Mouse (Mus musculus): ENCODE data around the gene Fgf22. TPM values are rescaled to one million over a fixed set of nuclear protein-coding genes. Genes with fewer than 3 reads are reported as not detected.
"Not testable (repeated sequence)": the region's sequence is repeated elsewhere in the genome, so short reads cannot be mapped to it uniquely, and the experiment has no call there.

Fgf22 gene
- polyA plus RNA-seq, 3 experiments from 2014 or later: 0.24 TPM; not detected in 2

DNA sequence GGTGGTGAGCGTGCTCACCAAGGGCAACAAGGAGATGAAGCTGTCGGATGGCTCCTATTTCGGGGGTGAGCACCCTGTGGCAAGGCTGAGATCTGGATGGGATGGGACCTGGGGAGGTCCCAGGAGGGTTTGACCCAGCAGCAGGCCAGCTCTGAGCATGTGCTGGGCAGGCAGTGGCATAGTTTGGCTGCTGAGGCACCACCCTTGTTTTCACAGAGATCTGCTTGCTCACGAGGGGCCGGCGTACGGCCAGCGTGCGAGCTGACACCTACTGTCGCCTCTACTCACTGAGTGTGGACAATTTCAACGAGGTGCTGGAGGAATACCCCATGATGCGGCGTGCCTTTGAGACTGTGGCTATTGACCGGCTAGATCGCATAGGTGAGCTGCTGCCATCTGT, 21.0 kb upstream of the Fgf22 start:
- no peak for ATAC-seq

DNA sequence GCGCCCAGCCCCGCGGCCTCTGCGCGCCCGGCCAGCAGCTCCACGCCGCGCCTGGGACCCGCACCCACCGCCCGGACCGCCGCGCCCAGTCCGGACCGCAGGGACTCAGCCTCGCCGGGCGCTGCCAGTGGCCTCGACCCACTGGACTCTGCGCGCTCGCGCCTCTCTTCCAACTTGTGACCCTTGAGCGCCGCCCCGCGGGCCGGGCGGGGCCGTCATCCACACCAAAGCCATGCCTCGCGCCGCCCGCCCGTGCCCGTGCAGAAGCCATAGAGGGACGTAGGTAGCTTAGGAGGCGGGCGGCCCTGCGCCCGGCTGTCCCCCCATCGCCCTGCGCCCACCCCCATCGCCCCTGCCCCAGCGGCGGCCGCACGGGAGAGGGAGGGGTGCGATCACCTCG, 19.5 kb upstream of the Fgf22 start:
- ATAC-seq: no peak

DNA sequence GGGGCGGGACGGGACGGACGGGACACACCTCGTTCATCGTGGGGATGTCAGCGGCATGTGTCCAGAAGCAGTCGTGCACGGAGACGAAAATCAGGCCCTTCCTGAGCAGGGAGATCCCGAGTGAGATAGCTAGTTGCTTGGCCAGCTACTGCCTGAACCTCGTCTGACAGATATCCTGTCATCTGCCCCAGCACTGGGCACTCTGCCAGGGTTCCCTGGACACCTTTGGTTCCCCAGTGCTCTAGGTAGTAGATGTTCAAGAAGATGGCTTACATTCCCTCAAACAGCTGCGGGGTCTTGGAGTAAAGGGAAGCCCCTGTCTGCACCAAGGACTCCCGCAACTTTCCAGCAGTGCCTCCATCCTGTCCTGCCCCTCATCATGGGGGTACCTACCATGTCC, 18.2 kb upstream of the Fgf22 start:
- ATAC-seq: no peak

DNA sequence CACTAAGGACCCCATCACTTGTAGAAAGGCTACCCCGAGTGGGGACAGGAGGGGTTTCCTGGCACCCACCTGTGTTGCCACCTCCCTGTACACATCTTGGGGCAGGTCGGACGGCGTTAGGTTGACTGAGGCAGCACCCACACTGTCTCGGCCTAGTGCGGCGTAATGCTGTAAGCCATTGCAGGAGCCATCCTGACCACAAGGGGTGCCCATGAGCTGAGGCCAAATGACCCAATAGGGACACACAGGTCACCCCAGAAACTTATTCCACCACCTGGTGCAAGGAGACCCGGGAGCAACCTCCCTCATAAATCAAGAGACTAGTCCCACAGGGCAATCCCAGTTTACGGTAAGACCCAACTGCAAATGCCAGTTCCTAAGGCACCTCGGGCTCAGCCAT, 16.6 kb upstream of the Fgf22 start:
- ATAC-seq: no peak

DNA sequence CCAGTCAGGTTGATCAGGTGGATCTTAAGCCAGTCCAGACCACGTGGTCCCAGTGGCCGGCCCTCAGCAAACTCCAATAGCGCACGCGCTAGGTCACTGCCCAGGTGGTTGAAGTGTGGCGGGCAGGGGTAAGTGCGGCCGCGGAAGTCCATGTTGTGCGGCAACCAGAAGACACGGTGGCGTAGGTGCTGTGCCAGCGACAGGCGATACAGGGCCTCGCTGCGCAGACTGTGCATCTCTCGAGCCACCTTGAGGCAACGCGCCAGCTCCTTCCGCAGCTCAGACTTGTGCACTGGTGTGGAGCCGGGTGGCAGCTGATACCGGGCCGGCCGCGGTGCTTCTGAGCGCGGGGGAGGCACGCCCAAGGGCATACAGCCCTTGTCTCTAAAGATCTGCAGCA, 15.6 kb upstream of the Fgf22 start:
- no peak for ATAC-seq

DNA sequence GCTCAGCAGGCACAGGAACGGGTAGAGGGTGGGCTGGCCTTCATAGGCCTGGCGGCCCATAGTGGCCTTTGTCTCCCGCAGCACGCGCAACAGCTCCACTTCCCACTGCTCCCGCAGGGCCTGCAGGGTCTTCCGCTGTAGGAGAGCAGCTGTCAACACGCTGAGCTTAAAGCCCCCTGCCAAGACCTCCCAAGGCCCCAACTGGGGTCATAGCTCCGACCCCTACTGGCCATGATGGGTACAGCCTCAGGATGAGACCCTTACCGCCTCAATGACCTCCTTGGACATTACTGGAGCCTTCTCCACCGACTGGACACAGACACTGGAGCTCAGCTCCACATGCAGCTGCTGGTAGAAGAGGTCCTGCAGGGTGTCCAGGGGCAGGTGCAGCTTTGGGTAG, 14.0 kb upstream of the Fgf22 start:
- no peak for ATAC-seq

DNA sequence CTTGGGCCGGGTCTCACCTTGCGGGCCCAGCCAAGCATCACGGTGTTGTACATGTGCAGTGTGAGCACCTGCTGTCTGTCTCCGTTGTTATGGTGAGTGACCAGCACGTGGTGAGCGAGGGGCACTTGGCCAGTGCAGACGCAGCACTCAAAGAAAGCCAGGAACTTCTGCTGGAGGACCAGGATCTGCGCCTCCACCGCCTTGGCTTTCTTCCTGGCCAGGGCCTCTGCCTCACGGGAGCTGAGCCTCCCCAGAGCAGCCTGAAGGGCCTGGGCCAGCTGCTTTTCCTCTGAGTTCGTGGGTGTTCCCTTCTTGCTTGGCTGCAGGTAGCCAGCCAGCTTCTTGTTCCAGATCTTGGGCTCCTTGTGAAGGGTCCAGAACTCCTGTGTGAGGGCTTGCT, 11.7 kb upstream of the Fgf22 start:
- ATAC-seq: no peak

DNA sequence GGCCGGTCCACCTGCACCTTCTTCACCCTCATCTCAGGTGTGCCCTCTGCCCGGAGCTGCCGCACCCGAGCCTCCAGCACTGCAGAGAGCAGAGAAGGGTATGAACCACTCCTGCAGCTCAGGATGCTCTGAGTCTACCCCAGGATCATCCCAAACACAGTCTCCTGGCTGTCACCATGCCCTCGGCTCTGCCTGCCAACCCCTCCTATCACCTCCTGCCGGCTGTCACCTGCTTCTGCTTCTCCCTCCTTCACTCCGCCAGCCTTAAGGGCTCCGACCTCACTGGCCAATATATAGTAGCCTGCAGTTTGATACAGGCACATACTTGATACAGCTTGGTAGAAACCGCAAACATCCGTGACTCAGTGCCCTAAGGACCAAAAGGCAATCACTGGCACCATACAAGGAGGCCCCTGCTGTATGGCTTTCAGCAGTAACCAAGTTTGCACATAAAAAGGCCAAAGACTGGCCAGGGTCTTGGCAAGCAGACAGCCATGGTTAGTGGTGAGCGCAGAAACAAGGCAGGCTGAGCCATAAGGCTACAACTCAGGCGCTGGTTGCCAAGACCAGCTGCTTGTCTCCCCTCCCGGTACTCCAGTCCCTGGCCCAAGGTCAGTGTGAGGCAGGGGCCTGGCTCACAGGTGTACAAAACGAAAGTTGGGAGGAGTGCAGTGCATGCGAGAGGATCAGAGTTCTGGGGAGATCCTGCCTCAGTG, 11.1 kb upstream of the Fgf22 start:
- no peak for ATAC-seq

DNA sequence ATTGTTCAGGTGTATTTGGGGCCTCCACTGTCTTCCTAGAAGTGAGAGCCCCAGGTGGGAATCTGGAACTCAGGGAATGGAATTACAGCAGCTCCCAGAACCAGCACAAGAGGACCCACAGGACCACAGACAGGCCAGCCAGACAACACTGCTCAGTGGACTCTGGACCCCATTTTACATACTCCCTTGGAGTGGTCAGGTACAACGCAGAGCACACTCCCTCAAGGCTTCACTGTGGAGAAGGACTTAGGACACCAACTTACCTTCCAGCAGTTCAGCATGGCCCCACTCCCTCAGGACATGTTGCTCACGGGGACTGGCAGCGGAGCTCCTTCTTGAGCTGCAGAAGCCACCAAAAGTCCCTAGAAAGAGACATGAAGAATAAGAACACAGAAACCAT, 9.5 kb upstream of the Fgf22 start:
- ATAC-seq: no peak

DNA sequence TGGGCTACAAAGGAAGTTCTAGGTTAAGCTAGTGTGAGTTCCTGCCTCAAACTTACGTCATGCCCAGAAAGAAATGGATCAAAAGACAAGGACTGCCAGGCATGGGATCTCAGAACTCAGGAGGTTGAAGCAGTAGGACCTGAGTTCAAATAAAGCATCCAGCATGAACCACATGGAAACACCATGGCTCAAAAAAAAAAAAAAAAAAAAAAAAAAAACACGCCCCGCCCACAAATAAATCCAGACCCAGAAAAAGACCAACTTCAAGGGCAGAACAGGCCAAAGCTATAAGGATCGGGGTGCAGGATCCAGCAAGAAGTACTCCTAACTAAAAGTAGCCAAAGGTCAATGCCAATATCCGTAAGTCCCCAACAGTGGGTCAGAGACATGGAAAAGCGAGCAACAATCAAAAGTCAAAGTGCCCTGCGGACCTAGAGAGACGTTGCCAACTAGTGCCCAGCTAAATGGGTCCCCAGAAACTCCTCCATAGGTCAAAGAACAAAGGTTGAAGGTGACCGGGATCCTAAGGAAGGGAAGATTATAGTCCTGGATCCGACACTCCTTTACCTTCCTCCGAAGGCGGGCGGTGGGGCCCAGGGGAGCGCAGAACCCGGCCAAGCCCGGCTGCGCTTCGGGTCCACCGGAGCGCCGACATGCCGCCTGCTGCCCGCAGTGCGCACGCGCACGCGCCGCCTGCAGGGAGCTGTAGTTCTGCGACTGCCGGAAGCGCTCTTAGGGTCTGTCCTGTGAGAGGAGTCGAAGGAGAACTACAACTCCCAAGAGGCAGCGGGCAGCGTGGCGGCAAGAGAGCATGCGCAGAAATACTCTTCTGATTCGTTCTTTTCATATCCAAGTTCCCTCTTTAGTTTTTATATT, 8.7 kb upstream of the Fgf22 start, which contains the start of gene Polrmt:
Polrmt (minus strand) TSS at position 684 of the 876 bp plus-strand sequence.
- ATAC-seq: peak; percentile 99

DNA sequence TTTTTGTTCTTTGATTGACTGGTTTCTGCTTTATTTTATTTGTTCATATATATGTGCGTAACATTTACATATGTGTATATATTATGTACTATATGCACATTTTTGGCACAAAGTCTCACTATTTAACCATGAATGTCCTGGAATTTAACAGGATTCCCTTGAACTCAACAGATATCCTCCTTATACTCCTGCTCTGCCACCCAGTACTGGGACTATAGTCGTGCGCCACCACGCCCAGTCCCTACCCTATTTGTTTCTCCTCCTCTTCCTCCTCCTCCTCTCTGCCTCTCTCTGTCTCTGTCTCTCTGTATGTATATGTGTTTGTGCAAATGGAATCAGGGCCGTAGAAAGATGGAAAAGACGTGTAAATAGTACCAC, 8.1 kb upstream of the Fgf22 start:
- no peak for ATAC-seq

DNA sequence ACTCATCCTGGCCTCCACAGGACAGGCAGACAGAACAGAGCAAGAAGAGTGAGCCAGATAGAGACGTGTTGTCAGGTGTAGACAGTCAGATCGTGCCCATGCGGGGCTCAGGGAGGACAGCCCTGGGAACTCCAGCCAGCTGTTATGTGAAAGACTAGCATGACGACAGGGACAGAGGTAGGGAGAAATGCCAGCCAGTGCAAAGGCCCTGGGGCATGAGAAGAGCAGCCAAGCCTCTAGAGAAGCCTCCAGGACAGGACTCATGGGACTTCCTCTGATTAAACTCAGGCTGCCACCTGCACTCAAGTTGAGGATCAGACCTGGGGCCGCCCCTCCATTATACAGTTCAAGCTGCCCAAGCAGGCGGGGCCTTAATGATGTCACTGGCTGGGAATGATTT, 6.4 kb upstream of the Fgf22 start:
- no peak for ATAC-seq

DNA sequence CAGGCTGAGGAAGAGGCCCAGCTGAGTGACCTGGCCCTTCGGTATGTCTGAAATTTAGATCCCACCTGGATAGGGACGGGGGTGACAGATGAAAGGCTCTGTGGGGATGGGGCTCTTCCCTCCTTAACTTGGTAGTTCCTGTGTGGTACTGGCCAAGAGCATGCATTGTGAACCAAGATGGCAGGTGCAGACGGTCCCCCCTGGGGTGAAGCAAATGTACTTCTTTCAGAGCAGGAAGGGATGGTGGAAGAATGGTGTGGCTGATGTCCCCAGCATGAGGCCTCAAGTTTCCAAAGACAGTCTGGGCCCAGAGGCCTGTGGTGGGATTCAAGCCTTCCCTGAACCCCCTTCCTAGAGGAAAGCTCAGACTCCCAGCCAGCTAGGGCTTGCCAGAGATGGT, 978 bp downstream of the Fgf22 start:
- no peak for ATAC-seq

DNA sequence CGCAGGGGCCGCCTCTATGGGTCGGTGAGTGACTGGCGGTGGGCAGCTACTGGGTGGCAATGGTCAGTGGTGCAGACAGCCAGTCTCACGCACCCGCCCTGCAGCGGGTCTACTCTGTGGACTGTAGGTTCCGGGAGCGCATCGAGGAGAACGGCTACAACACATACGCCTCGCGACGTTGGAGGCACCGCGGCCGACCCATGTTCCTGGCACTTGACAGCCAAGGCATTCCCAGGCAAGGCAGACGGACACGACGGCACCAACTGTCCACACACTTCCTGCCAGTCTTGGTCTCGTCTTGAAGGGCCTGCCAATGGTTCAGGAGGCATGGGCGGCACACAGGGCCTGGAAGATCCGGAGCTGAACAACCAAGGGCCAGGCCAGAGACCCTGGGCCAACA, 1.8 kb downstream of the Fgf22 start:
- ATAC-seq: no peak

DNA sequence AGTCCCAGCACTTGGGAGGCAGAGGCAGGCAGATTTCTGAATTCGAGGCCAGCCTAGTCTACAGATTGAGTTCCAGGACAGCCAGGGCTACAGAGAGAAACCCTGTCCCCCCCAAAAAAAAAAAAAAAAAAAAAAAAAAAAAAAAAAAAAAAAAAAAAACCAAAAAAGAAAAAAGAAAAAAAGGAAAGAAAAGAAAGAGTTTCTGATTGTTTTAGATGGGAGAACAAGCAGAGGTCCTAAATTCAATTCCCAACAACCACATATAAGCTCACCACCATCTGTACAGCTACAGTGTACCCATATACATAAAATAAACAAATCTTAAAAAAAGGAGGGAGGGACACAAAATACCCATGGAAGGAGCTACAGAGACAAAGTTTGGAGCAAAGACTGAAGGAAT, 4.8 kb downstream of the Fgf22 start:
- not testable (repeated sequence) for ATAC-seq

DNA sequence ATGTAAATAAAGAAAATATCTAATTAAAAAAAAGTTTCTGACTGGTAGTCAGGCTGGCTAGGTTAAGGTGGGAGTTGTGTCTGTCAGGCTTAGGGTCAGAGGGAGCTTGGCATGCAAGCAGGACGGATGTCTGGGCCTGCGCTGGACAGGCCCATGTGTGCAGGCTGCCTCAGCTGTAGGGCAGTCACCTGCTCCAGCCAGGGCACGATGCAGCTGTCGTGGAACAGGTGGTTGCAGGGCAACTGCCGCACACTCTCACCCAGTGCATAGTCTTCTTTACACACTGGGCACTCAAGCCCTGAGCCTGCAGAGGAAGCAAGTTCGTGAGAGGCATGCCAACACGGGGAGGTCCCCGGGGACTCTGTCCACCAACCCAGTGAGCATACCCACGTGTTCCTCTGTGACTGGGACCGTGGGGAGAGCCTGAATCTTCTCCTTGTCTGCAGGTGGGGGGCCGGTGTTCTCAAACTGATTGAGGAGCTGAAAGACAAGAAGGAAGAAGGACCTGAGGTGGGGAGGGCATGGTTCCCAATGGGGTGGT, 5.8 kb downstream of the Fgf22 start:
- no peak for ATAC-seq

DNA sequence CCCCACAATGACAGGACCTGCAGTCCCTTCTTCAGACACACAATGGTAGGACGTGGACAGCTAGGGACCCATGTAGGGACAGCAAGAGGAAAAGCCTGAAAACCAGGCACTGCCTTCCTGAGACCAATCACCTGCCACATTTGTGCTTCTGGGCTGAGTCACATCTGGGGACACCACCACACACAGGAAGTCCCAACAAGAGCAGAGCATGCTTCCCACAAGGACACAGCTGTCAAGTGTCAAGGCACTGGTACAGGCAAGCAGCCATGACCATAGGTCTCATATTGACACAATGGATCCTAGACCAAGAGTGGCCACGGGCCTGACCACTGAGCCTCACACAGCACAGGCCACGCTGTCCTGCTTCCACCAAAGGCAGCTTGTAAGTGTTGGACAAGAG, 8.0 kb downstream of the Fgf22 start:
- ATAC-seq: no peak

DNA sequence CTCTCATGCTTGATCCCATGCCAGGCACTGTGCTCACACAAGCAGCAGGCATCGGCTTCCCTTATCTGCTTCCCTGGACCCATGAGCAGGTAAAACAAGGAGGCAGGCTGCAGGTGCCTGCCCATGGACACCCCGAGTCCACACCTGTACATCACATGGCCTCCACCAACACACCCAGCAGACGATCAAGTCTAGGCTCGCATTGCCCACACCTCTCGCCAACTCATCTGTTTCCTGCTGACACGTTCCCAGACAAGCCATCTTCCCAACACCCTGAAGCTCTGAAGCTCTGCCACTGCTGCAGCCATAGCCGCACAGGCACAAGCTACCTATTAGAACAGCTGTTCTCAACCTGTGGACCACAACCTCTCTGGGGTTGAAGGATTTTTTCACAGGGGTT, 9.4 kb downstream of the Fgf22 start:
- no peak for ATAC-seq

DNA sequence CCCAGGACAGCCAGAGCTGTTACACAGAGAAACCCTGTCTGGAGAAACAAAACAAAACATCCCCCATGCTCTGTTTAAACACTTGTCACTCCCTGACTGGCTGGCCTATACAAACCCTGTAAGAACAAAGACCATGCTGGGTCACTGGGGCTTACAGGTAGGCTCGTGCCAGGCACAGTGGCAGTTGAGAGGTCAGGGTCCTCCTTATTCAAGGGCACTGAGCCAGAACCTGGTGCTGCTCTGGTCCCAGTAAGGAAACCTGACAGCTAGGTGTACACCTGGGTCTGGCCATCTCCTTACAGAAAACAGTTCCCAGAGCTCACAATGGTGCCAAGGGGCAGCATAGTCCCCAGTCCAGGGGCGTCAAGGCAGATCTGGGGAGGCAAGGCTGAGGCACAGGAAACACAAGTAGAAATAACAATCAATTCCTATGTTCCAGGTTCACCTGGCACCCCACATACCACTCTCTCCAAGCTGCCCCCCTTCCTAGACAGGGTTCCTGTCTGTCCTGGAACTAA, 10.4 kb downstream of the Fgf22 start:
- ATAC-seq: no peak

DNA sequence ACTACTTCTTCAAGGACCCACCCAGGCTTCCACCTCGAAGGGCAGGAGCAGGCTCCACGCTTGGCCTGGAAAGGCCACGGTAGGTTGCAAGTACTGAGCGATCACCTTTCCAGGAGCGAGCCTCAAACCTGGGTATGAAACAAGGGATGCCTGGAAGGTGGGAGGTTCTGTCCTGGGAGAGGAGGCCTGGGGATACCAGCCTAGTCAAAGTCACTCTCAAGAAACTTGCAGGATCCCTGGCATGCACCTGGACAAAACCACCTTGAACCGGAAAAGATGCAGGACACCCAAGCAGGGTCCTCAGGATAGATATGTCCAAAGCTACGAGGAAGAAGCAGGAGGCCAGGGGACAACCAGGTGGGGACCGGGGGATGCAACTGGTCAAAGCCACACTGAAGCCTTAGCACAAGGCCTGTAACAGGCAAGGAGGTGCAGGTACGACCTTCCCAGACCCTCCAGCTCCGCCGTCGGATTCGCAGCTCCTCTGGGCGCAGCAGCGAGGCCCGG, 11.2 kb downstream of the Fgf22 start:
- ATAC-seq: no peak

DNA sequence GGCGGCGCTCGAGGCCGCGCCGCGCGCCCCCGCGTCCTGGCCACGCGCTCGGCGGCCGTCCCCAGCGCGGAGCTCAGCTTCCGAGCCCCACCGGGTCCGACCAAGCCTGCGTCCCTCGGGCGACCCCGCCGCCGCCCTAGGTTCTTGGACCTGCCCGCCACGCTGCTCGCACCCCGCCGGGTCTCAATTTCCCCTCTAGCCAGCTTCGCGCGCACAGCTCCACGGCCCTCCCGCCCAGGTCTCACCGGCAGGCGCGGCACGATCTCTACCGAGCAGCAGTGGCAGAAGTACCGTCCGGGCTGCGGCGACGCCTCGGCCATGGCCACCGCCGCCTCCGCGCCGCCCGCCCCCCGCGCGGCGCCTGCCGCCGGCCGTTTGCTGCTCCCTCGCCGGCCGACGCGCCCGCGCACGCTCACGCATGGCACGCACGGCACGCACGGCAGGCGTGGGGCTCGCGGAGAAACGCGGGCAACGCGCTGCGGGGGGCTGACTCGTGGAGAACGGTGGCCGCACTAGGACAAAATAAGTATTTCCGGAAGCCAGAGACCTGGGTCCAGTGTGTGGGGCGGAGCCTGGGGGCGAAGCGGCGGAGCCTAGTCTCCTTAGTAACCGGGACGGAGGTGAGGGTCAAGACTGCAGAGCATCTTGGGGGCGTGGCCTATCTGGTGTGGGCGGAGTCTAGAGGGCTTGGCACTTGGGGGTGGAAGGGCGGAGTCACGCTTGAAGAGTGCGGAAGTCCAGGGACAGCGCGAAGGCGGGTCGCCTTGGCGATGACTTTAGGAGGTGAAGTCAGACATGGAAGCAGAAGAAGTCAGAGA, 11.8 kb downstream of the Fgf22 start, which contains the start of gene Rnf126:
Rnf126 (minus strand) TSS at position 445 of the 818 bp plus-strand sequence.
- peak; percentile 92 for ATAC-seq
